Mouse (Mus musculus) heart, embryonic 12.5 days (tissue): ENCODE data around the gene Elp4. TPM values are rescaled to one million over a fixed set of nuclear protein-coding genes. Genes with fewer than 3 reads are reported as not detected.

ENCODE experiments used
- ATAC-seq: fragments of 200-750 bp; cut with Nextera tagmentation; 2 replicates; pipeline ENCODE4 v1.8.0; 2017; ENCODE audit warnings: moderate TSS enrichment, moderate library complexity; ENCODE audit not compliant: insufficient number of reproducible peaks, low FRiP score
- H3K27ac ChIP-seq: fragments of 300-500 bp; sonication (generic); 2 replicates; pipeline ENCODE4 v1.5.1; 2016; ENCODE audit warnings: mild to moderate bottlenecking, moderate library complexity; ENCODE audit not compliant: poor library complexity, severe bottlenecking
- H3K27me3 ChIP-seq: fragments of 300-500 bp; sonication (generic); replicated peaks from 2 replicates; pipeline ENCODE4 v1.6.1; 2016; ENCODE audit warnings: mild to moderate bottlenecking, moderate library complexity
- H3K36me3 ChIP-seq: fragments of 300-500 bp; sonication (generic); 2 replicates; pipeline ENCODE4 v1.6.1; 2016; ENCODE audit warnings: mild to moderate bottlenecking, moderate library complexity
- H3K4me1 ChIP-seq: fragments of 300-500 bp; sonication (generic); replicated peaks from 2 replicates; pipeline ENCODE4 v1.6.1; 2016; ENCODE audit warnings: mild to moderate bottlenecking
- H3K4me2 ChIP-seq: fragments of 300-500 bp; sonication (generic); 2 replicates; pipeline ENCODE4 v1.6.1; 2016; ENCODE audit warnings: mild to moderate bottlenecking, moderate library complexity
- H3K4me3 ChIP-seq: fragments of 300-500 bp; sonication (generic); 2 replicates; pipeline ENCODE4 v1.5.1; 2016; ENCODE audit warnings: mild to moderate bottlenecking
- H3K9ac ChIP-seq: fragments of 300-500 bp; sonication (generic); 2 replicates; pipeline ENCODE4 v1.6.1; 2016; ENCODE audit warnings: mild to moderate bottlenecking, moderate library complexity
- H3K9me3 ChIP-seq: fragments of 300-500 bp; sonication (generic); replicated peaks from 2 replicates; pipeline ENCODE4 v1.6.1; 2016; ENCODE audit warnings: mild to moderate bottlenecking, moderate library complexity
- WGBS: fragments of 180-500 bp; shearing (Covaris S2); methylation state at CpG from one replicate; pipeline ENCODE4 v1.1.7; 2016; 5-methylcytosine and 5-hydroxymethylcytosine counted together
- polyA plus RNA-seq: library from polyadenylated mRNA; unstranded; fragments of >200 nt; fragmentation: Nextera tagmentation; extraction: Ambion mirVana; gene quantifications from 2 replicates; pipeline ENCODE4 v1.2.1, GENCODE M21; 2016

Gene Elp4
- 20.7 and 22.6 TPM in 2 replicates for polyA plus RNA-seq

DNA sequence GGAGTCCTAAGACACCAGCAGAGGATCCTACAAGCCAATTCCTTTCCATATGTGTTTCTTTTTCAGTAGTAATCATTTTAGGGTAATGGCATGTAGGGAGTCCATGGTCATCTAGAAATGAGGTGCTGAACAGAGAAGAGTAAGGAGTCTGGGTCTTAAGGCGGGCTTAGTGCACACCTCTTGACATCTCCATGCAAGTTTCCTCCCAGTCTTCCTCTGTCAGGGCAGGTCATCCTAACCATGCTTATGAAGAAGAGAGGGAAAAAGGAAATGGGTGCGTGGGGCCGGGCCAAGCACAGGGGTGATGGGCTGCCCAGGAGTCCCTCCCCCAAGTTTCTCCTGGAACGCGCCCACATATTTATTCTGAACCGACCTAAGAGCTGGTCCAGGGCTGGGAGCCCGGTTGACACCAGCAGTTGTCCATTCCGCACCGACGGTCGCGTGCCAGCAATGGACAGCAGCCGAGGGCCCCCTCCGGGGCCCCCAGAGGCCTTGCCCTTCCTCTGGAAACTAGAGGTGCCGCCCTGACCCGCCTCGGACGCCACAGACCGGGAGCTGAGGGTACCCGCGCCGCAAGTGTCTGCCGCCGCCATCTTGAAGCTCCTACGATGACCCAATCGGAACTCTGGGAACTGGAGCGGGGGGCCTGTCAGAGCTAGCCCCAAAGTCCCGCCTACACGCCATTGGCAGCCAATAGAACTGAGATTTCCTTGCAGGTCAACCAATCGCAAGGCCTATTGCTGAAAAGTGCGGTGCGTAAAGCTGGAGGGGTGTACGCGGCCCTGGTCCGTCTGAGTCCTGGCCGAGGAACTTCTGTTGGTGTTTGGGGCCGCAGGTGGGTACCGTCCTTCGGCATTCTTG is at the start of gene Elp4, which contains the start of gene Immp1l:
Gene Elp4, minus strand, starts transcription at position 669 of the 861 bp plus-strand sequence.
Gene Immp1l, plus strand, starts transcription at position 743 of the 861 bp plus-strand sequence.
- Histone ChIP-seq H3K4me1 (no peaks in the 10 kb centered on the region; the same call in 1 of the 2 replicates), H3K27me3 (no peaks in the 10 kb centered on the region), H3K36me3 (peaks cover 5% of the 10 kb centered on the region; the same call in 1 of the 2 replicates), H3K4me2 (peak within 1 kb of the TSS; percentile 81), H3K9ac (peak within 1 kb of the TSS; percentile 90), H3K4me3 (peak within 1 kb of the TSS; percentile 82), H3K27ac (peak within 1 kb of the TSS; percentile 51; the same call in 1 of the 2 replicates), H3K9me3 (no peaks in the 10 kb centered on the region)
- 0% methylated on average over 39 of the region's 39 CpGs for WGBS
- ATAC-seq, result peak; percentile 100

DNA sequence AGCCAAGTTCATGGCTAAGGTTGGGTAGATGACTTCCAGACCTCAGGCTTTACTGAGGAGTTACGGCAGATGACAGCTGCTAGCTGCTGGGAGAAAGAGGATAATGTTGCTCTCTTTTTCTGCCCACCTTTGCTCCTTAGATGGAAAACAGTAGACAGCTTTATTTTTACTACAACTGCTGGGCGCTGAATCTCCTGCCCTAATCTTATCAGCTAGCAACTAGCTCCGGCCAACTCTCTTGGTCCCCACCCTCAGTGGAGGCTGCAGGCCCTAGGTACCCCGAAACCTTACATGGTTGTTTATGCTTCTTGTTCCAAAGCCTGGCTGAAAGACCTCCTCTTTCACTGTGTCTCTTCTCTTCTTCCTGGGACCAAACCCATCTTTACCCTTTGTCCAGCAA is 49.5 kb upstream of the Elp4 start:
- Histone ChIP-seq H3K9ac (no peak overlapping the region), H3K27ac (no peak overlapping the region), H3K4me1 (peaks cover 5% of the 10 kb centered on the region), H3K4me2 (no peak overlapping the region), H3K9me3 (no peaks in the 10 kb centered on the region), H3K4me3 (no peak overlapping the region), H3K27me3 (no peaks in the 10 kb centered on the region), H3K36me3 (no peaks in the 10 kb centered on the region)
- WGBS, result 29% methylated on average over 4 of the region's 4 CpGs
- ATAC-seq, result no peak

DNA sequence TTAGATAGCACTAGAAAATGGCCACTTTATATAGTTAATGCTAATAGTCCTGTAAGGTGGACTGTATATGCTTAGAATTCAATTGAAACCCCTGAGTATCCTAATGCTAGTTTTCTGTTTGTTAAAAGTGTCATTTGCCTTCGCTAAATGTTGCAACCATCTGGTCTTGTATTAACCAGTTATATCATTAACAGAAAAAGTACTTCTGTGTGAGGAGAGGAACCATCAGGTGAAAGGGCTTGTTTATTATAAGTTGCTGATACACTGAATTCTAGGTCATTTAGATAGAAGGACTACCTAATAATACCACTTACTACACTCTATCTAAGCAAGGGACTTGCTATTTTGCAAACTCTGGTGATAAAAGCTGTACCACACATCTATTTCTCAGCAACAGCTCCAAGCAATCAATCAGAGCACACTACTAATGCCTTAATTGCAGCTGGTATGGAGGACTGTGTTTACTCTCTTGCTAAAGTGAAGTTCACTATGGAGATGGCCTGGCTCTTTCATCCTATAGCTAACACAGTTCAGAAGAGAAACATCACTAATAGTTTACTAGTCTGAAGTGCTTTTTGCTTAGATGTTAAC is 47.1 kb upstream of the Elp4 start:
- H3K27me3 ChIP-seq, result no peaks in the 10 kb centered on the region
- H3K4me1 ChIP-seq, result peaks cover 5% of the 10 kb centered on the region
- no peak overlapping the region for H3K9ac ChIP-seq
- no peaks in the 10 kb centered on the region for H3K9me3 ChIP-seq
- 90% methylated on average over 1 of the region's 1 CpGs for WGBS
- H3K4me3 ChIP-seq, result no peak overlapping the region
- H3K36me3 ChIP-seq, result no peaks in the 10 kb centered on the region
- no peak overlapping the region for H3K27ac ChIP-seq
- no peak for ATAC-seq
- H3K4me2 ChIP-seq, result no peak overlapping the region

DNA sequence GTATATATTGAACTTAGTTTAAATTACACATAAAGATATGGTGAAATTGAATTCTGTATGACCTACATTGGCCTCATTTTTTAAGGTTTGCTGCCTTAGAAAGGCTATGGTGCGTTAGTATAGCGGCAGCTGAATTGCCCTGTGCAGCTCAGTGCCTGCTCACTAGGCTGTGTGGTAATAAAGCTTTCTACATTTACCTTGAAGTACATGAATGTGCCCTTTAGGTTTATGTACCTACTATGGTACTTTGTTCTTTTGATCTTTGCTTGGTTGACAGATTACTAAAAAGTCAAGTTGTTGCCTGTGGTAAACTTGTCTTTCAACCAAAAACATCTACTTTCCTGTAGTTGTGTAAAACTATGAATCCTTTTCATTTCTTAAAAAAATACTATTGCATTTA is 45.8 kb upstream of the Elp4 start:
- H3K9ac ChIP-seq, result no peak overlapping the region
- H3K27ac ChIP-seq, result no peak overlapping the region
- no peaks in the 10 kb centered on the region for H3K27me3 ChIP-seq
- no peaks in the 10 kb centered on the region for H3K36me3 ChIP-seq
- WGBS, result 94% methylated on average over 2 of the region's 2 CpGs
- peaks cover 5% of the 10 kb centered on the region for H3K4me1 ChIP-seq
- H3K4me3 ChIP-seq, result no peak overlapping the region
- H3K9me3 ChIP-seq, result no peaks in the 10 kb centered on the region
- no peak overlapping the region for H3K4me2 ChIP-seq
- ATAC-seq, result no peak

- WGBS, result 74% methylated on average over 5 of the region's 5 CpGs
- no peak for ATAC-seq
- Histone ChIP-seq H3K9me3 (no peaks in the 10 kb centered on the region), H3K9ac (no peak overlapping the region), H3K4me3 (no peak overlapping the region), H3K36me3 (peaks cover 4% of the 10 kb centered on the region; the same call in 1 of the 2 replicates), H3K4me2 (no peak overlapping the region), H3K4me1 (no peaks in the 10 kb centered on the region), H3K27ac (no peak overlapping the region), H3K27me3 (no peaks in the 10 kb centered on the region)
Observed at GRCm38 (mm10) chr2:105917623-105918346, 13.4 kb upstream of the Elp4 start.

DNA sequence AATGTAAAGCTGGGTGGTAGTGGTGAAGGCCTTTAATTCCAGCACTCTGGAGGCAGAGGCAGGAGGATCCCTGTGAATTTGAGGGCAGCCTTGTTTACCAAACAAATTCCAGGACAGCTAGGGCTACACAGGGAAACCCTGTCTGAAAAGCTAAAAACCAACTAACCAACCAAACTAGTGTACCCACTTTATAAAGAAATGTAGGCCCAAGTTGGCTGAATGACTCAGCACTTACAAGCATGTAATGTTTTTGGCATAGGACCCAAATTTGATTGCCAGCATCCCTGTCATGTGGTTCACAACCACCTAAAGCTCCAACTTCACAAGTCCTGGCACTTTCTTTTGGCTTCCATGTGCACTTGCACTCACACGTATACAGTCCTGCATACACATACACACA is 12.3 kb upstream of the Elp4 start:
- Histone ChIP-seq H3K4me1 (no peaks in the 10 kb centered on the region), H3K27me3 (no peaks in the 10 kb centered on the region), H3K27ac (no peak overlapping the region), H3K9ac (no peak overlapping the region), H3K9me3 (no peaks in the 10 kb centered on the region), H3K4me3 (no peak overlapping the region), H3K4me2 (no peak overlapping the region), H3K36me3 (peaks cover 4% of the 10 kb centered on the region; the same call in 1 of the 2 replicates)
- WGBS, result 100% methylated on average over 1 of the region's 1 CpGs
- ATAC-seq, result no peak

GRCm38 (mm10) chr2:105913655-105914366 is 9.4 kb upstream of the Elp4 start:
- no peak for ATAC-seq
- Histone ChIP-seq H3K36me3 (peaks cover 14% of the 10 kb centered on the region), H3K9me3 (no peaks in the 10 kb centered on the region), H3K9ac (no peak overlapping the region), H3K4me2 (no peak overlapping the region), H3K27me3 (no peaks in the 10 kb centered on the region), H3K4me1 (no peaks in the 10 kb centered on the region), H3K27ac (no peak overlapping the region), H3K4me3 (no peak overlapping the region)
- 79% methylated on average over 6 of the region's 6 CpGs for WGBS

- Histone ChIP-seq H3K36me3 (peaks cover 19% of the 10 kb centered on the region), H3K4me1 (no peaks in the 10 kb centered on the region; the same call in 1 of the 2 replicates), H3K4me3 (no peak overlapping the region), H3K4me2 (no peak overlapping the region), H3K27me3 (no peaks in the 10 kb centered on the region), H3K9me3 (no peaks in the 10 kb centered on the region), H3K9ac (no peak overlapping the region), H3K27ac (no peak overlapping the region)
- WGBS, result 85% methylated on average over 3 of the region's 3 CpGs
- ATAC-seq, result no peak
Observed at GRCm38 (mm10) chr2:105910611-105911010, 6.2 kb upstream of the Elp4 start.

DNA sequence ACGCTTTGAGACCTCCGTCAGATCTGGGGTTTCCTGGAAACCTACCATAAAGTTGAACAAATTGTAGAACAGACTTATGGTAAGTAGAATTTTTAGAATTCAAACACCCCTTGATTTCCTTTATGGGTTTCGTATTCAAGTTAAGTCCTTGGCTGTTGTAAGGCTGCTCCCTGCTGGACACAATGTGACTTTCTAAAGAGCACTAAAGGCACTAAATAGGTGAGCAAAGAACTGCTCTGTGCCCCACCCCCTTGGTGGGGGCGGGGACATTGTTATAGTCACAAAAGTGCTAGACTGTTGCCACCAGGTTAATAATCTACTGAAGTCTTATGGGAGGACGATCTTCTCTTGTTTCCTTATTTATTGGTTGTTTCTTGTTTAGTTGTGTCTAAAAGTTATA is 4.0 kb upstream of the Elp4 start:
- Histone ChIP-seq H3K4me1 (no peaks in the 10 kb centered on the region; the same call in 1 of the 2 replicates), H3K4me3 (no peak overlapping the region), H3K4me2 (no peak overlapping the region), H3K36me3 (peaks cover 15% of the 10 kb centered on the region), H3K27me3 (no peaks in the 10 kb centered on the region), H3K9ac (no peak overlapping the region), H3K9me3 (no peaks in the 10 kb centered on the region), H3K27ac (no peak overlapping the region)
- 88% methylated on average over 5 of the region's 5 CpGs for WGBS
- no peak for ATAC-seq

DNA sequence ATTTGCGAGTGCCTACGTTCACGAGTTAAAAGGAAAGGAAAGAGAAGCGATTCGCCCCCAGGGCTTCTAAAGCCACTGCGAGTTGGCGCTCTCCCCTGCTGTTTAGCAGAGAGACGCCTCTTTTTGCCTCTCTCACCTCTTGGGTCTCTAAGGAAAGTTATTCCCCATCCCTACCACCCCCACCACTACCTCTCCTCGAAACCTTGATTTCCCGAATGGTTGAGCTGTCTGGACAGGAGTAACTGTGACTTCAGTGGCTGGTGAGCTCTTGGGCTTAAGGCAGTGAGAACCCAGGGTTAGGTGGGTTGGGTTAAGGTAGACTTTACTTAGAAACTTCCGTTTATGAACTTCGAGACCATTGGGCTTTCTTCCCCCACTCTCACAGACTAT is 388 bp upstream of the Elp4 start:
- H3K27ac ChIP-seq, result peak overlapping the region; percentile 51; the same call in 1 of the 2 replicates
- 0% methylated on average over 12 of the region's 12 CpGs for WGBS
- H3K36me3 ChIP-seq, result peaks cover 5% of the 10 kb centered on the region; the same call in 1 of the 2 replicates

More for the DNA sequence above, 388 bp upstream of the Elp4 start:
- peak overlapping the region; percentile 81 for H3K9ac ChIP-seq
- peak; percentile 40 for ATAC-seq
- H3K4me2 ChIP-seq, result peak overlapping the region; percentile 81
- no peaks in the 10 kb centered on the region for H3K9me3 ChIP-seq
- no peaks in the 10 kb centered on the region; the same call in 1 of the 2 replicates for H3K4me1 ChIP-seq
- peak overlapping the region; percentile 82 for H3K4me3 ChIP-seq
- no peaks in the 10 kb centered on the region for H3K27me3 ChIP-seq
